In genomic region chr11:21178343-21178742, GRCm38 (mm10) we compare ENCODE assay signal across 8 mouse cellular contexts.
DNase-seq lines count a peak whose midpoint lies in the region; ATAC-seq lines count a peak whose summit lies in the region.

No protein-coding gene starts in this region.

- no peak for DNase-seq in frontal cortex, postnatal 25 days (ENCODE audit: low spot score in 2 of 2)
- peak; percentile 16 to 24 for DNase-seq in urinary bladder, adult 18-20 months (ENCODE audit: low spot score in 2 of 2)
- no peak for DNase-seq in urinary bladder, postnatal 4 days (ENCODE audit: low spot score in 2 of 2)
- DNase-seq in cerebellum, postnatal 10 days = peak; percentile 65
- peak; percentile 69 for DNase-seq in kidney, postnatal 10 days
- DNase-seq in lung, postnatal 4 days = peak; percentile 24 to 72
- peak; percentile 78 for DNase-seq in thymus, postnatal 4 days

- peak; percentile 82 for ATAC-seq in frontal cortex, adult (ENCODE audit: low TSS enrichment)

Comparison
In these comparisons a context has a peak if more than half of its experiments do, and no peak if none do; other contexts are left out.
1. DNase-seq: peak in urinary bladder, adult 18-20 months (2 of 2), cerebellum, postnatal 10 days (2 of 2), kidney, postnatal 10 days (single experiment), lung, postnatal 4 days (2 of 2) and thymus, postnatal 4 days (single experiment); none in frontal cortex, postnatal 25 days (0 of 2) and urinary bladder, postnatal 4 days (0 of 2).